Mouse (Mus musculus): ENCODE measurements around the gene Clybl.

Clybl gene

DNA sequence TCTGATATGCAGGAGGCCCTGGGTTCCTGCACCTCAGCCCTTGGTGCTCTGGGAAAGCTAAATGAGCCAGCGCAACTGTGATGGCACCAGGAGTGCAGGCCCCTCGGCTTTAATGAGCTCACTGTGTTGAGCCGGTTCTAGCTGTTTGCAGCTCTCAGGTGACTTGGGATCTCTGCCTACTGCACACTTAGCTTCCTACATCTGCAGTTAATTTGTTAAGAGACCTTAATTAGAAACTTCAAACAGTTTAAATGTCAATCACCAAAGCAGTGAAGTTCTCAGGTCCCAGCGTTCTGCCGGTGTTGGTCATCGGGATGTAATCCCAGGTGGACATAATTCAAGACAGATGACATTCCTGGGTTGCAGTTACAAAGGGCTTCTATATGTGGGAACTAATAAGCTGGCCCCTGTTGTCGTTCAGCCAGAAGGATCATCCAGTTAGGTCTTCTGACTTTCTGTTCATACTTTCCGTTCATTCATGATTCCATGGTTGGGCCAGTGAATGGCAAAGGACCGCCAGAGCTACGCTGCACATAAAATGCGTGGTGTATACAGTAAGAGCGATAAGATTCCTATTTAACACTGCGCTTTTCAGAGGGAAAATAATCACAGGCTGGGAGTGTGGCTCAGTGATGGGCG is 18.9 kb downstream of the Clybl start:
- DNase-seq (ENCODE audit: low spot score), result no peak

DNA sequence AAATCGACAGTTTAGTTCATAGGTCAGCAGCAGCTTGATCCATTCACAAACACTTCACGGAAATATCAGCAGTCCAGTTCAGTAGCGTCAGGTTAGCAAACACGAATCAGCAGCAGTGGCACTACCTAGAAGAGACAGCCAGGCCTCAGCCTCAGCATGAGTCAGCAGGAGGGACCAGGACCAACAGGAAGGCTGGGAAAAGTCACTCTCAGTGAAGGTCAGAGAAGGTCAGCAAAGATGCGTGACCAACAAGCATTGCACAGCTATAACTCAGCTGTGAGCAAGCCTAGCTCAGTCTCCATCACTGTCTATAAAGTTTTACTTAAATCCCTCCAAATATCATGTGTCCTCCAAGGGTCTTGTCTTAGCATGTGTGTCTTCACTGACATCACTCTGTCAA is 27.7 kb downstream of the Clybl start:
- no peak for DNase-seq (ENCODE audit: low spot score)

DNA sequence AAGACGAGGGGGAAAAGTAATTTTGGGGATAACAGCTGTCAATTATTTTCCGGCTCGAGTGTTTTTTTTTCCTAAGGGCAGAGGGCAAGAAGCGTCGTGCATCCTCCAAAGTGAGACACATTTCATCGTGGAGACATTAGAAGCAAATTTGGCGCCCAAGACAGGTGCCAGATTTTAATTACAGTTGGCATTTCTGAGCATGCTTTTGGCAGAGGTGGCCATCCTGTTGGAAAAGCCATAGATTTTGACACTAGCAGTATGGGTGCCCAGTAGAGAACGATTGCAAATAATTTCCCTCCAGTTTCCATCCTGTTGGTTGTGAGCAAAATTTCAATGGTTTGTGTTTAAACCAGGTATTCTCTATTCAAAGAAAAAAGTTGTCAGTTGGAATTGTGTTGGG is 32.1 kb downstream of the Clybl start:
- DNase-seq (ENCODE audit: low spot score), result no peak

DNA sequence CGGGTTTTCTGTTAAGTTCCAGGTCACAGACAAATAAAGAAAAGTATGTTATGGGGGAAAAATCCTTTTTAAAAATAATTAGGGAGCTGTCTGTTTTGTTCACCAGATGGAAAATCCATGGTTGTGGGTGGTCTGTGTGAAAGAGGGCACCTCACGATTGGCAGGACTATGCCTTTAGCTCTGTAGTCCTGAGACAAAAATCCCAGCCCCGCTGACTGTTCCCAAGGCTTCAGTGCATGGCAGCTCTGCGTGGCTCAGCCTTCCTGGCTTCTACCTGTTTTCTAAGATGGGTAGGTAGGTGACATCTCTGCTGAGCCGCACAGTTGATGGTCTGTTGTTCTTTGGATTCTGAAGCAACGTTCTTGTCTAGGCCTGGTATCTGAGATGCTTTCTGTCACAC is 32.6 kb downstream of the Clybl start:
- DNase-seq (ENCODE audit: low spot score), result no peak

DNA sequence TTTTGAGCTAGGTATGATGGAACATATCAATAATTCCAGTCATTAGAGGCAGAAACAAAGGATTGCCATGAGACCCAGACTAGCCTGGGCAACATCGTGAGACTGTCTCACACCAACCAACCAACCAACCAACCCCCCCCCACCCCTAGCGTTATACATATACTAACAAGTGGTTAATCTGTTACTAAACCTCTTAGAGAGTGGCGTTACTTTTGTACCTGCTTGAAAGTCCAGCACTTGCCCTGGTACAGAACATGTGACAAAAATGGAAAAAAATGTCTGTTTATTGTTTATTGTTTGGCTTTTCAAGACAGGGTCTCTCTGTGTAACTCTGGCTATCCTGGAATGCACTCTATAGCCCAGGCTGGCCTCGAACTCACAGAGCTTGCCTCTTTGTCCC is 35.7 kb downstream of the Clybl start:
- no peak for DNase-seq (ENCODE audit: low spot score)

DNA sequence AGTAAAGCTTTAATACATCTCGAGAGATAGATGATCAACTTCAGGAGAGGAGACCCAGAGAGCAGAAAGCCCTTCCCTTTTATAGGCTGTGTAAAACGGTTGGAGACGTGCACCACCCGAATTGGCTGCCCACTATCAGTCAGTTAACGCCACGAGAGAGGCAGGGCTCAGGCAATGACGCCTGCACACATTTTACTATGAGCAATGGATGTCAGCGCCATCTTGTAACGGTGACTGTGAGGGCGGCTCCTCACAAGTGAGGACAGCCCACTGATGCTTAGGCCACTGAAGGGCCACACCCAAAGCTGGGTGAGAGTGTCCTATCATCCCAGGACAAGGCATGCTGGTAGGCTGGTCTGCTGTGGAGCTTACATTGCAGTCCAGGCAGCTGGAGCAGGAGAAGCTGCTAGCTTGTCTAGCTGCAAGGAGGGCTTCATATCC is 41.5 kb downstream of the Clybl start:
- DNase-seq (ENCODE audit: low spot score), result no peak

DNA sequence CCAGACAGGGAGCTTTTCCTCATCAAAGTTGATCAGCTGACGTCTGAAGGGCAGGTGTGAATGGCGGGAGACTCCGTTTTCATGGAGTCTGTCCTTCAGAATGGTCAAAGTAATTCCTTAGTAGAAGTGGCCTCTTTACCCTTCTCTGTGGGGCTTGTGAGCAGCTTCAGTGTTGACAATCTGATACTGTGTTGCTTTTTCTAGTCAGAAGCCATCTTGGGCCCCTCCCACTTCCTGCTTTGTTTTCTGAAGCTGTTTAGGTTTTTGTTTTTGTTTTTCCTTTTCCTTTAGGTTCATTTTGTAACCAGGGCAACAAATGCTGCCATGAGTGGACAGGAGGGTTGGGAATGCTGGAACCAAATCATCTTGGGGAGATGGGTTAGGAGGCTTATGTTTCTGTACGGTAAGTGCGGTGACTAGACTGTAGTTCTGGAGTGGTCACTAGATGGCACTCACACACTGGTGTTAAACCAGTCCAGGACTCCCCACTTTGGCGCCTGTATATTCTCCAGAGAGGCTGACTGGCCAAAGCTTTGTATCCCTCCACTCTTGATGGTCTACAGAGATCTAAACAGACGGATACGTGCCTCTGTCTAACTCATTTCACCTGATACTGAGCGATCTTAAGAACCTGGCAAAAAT is 42.1 kb downstream of the Clybl start:
- peak; percentile 82 for DNase-seq (ENCODE audit: low spot score)

DNA sequence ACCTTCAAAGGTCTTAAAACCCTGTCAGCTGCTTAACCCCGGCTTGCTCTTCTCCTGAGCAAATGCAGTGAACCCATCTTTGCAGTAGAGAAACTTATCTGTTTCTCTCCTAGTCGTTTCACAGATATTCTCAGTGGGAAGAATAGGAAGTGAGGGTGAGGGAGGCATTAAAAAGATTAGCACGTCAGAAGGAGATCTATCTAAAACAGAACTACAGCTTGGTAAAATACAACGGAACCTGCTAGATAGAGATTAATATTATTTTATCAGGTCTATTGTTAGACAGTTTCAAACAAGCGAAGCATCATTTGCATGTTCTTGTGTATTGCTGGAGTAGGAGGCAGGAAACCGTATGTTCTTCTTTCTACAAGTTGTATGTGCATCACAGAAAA is 42.6 kb downstream of the Clybl start:
- no peak for DNase-seq (ENCODE audit: low spot score)

DNA sequence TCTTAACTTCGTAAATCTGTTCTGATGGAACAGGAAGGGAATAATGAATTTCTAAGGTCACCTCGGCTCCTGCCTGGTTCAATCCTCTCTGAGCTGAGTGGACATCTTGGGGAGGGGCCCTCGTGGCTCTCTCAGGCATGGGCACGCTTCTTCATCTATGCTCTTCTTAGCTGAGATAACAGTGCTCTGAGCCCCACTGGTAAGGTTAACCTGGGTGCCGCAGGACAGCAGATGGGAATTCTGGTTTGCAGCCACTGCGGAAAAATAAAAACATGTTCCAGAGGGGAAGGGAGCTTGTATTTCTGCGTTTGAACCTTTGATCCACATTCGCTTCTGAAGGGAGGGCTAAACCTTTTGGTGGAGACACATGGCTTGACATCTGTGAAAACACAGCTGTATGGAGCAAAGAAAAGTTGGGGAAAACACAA is 43.0 kb downstream of the Clybl start:
- no peak for DNase-seq (ENCODE audit: low spot score)

DNA sequence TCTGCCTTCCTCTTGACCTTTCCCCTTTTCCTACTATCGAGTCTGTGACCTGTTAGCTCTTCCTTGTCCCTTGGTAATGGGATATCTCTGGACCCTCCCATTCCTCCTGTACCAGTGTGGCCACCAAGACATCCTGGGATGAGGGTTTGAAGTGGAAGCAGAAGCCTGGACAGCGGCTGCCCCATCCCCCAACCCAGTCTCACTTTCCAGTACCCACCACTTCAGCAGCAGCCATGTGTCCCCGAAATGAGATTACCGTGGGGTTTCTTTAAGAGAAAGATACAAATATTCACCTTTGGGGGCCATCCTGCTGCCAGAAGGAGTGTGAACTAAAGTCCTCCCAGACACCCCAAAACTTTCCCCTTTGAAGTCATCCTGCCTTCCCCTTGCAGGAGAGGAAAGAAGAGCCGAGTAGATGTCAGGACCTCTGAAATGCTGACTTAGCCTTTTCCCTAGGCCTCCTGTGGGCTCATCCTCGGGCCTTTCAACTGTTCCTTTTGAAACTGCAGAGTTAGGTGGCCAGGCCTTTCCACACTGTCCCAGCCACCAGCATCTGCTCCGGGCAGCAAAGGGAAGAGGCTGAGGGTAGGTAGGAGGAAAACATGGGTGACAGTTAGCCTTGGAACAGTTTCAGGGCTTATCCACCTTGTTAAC is 44.1 kb downstream of the Clybl start:
- DNase-seq (ENCODE audit: low spot score), result no peak

DNA sequence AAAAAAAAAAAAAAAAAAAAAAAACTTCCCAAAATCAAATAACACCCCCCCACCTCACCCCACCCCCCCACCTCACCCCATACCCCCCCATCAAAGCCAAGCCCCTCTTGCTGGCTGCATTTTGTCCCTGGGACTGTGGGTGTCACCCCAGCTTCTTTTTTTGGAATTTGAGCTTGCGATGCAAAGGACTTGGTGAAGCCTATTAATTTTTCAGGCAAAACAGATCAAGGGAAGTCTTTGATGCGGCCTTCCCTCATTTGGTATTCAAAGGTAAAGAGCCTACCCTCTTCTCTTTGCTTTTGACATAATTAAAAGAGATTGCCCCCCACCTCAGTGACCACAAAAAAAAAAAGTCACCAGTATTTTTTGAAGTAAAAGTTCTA is 44.6 kb downstream of the Clybl start:
- DNase-seq (ENCODE audit: low spot score), result no peak

DNA sequence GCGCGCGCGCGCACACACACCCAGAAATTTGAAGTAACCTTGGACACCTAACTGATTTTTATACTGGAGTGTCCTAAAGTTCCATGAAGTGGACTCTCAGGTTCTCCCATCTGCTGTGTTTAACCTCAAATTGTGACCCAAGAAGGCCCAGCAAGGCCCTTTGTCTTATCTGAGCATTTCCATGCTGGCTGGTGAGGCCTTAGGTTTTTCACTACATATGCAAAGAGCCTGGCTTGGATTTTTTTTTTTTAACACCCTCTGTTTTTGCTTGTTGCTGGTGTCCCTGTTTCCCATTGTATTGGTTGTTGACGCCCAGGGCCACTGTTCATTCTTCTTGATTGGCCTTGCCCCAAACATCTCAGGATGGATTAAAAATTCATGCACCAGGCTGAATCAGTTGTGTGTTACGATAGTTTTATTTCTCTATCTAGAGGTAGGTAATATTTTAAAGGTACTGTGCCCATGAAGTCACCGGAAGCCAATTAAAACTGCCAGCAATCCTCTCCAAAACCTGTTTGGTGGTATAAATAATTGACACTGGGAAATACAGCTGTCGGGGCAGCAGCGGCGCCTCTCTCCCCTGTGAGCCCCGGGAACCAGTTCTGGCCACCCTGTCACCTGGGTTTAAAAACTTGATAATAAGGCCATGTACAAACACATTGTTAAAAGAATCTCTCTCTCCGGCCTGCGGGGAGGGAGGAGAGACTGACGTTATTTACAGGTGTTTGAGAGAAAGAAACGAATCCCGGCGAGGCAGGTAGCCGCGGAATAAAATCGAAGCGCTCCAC is 45.4 kb downstream of the Clybl start:
- DNase-seq (ENCODE audit: low spot score), result no peak

DNA sequence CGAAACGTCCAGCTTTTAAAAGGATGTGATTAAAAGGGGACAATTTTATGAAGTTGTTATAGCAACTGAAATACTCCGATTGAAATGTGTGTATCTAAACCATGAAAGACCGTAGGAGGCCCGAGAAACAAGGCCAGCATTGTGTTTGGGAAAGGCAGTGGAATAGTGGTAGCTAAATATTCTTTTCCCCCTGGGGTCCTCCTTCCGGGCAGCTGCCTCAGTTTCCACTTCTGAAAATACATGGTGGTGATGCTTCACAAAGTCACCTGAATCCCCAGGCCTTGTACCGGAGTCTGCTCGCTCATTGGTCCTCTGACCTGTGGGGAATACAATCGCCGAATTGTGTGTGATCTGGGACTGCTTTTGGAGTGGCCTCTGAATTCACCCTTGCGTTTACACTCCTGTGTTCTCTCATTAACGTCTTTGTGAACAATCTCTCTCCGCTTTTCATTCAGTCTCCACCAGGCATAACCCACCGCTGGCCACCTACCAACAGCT is 46.0 kb downstream of the Clybl start:
- no peak for DNase-seq (ENCODE audit: low spot score)

DNA sequence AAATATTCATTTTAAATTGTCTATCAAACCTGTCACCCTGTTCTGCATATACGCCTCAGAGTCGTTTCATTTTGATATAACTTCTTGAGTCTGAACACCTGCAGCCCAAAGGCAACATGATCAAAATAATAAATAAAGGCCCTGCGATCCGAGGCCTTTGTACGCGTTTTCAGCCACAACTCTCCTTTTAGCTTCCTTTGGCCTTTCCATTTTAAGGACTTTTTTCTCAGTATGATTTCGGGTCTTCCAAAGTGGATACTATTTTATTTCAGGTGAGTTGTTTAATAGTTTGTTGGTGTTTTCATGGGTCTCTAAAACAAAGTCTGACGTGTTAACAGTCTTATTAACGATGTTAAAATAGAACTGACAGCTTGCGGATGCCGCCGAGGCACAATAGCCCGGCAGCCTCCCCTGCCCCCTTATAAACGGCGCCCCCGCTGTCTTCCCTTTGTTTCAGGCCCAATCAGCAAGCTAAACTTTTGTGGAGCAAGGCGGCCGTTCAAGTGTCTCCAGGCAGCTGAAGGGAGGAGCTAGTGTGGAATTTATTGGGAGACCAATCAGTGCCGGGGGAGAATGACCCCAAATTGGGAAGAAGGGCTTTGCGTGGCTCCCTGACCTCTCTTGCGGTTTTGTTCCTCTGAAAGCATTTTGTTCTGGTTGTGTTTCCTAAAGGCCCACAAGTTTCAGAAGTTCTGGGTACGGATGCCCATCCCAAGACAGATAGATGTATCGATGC is 47.5 kb downstream of the Clybl start:
- no peak for DNase-seq (ENCODE audit: low spot score)

DNA sequence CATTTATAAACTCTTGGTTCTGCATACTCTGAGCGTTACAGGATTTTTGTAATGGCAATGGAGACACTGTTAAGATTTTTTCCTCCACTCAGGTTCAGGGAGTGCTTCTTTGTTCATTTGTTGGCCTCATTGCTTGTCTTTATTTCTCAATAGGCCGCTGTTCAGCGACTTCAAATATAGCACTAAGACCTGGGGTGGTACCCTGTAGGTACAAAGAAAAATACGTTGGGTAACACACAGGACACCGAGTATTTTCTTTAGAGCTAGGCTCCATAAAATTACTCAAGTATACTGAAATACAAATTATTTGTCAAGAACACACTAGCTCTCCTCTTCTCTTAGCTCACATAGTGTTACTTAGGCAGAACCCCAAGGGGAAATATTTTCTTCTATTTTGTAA is 48.5 kb downstream of the Clybl start:
- DNase-seq (ENCODE audit: low spot score), result no peak

DNA sequence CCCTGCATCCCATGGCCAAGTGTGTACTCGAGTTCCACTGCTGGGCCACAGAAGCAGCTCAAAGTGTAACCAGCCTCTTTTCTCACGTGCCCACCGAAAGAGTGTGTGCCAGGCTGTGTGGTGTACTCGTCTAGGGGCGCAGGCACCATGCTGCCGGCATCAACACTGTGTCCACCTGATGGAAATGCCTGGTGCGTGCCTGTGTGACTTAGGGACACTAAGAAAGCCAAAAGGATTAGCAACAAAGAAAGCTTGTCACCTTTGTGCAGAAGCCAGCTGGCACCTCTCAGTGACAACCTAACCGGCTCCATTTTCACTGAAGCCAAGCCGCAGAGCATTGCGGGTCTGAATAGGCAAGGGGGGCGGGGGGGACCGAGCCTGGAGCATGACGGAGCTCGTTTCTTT is 49.1 kb downstream of the Clybl start:
- no peak for DNase-seq (ENCODE audit: low spot score)

DNA sequence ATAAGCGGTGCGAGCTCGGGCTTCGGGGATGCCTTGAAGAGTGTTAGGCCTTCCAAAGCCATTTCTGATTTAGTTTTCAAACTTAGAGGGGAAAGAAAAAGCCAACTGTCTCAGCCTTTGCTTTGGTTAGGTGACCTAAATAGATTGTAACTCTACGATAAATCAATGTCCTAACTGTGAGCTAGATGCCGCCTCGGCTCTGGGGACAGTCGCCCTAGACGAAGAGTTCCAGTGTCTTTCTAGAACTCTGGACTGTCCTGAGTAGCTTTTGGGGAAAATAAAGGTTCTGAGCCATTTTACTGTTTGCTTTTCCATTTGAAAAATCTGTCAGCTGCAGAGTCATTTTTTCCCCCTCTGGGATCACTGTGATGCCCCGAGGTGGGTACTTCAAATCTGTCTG is 49.6 kb downstream of the Clybl start:
- no peak for DNase-seq (ENCODE audit: low spot score)

DNA sequence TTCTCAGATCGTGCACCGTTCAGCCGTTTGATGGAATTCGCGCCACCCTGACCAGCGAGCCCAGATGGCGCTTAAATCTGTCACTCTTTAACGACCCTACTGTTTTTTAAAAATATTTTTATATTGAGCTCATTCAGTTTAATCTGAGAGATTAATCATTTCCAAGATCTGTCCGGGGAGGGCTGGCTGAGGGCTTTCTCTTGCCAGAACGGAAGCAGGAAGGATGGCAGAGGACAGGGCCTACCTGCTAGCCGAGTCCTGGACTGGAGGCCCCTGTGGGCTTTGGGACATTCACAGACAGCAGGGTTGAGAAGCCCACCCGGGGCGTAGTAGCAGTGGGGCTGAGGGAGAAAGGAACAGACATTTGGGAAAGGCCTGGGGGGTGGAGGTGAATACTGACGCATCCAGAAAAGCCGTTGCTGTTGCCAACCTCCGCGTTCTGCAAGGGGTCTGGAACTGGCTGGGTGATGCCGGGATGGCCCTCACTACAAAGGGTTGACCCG is 51.8 kb downstream of the Clybl start:
- DNase-seq (ENCODE audit: low spot score), result no peak

DNA sequence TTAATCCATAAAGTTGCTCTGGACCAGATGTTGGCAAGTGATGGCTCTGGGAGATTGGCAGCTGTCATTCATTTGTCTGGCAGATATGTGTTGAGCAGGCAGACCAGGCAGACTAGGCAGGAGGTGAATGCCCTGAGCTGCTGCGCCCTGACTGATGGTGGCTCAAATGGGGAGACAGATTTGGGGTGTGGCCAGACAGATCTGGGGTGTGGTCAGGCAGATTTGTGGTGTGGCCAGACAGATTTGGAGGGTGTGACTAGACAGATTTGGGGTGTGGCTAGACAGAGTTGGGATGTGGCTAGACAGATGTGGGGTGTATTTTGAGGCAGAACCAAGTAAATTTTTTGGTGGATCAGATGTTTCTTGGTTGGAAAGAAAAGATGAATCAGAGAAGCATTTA is 62.4 kb downstream of the Clybl start:
- DNase-seq (ENCODE audit: low spot score), result no peak

DNA sequence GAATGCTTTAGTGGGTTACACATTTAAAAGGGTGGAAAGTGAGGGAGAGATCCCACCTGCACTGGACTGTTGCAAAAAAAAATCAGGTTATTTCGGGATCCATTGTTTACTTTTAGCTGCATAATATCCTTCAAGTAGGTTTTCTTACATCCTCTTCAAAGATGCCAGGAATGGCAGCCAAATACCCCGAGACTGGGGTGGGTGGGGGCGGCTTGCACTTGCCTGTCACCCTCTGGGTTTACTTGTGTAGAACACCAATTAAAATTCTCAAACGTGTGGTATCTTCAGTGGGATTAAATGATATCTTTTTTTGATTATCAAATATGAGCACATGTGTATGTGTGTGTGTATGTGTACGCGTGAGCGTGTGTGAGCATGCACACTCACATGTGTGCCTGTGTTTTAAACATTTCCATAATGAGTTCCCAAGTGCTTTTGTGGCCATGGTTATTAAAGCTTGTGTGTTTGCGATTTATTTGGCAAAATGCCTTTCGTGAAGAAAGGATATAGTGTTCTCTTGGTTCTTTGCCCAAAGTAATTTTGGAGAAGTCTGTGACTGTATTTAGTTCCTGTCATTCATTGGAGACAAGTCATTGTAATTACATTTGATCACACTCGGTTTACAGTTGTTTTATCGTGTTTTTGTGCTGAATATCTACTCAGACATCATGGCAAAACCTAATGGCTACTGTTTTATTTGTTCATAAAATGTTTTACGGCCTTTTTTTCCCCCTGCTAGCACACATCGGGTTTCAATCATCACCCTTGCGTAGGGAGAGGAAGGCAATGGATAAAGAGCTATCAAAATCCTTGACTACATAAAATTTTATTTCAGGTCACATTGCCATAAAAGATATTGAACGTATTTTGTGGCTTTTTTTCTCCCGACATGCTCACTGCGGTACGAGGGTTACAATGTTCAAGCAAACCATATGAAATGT is 65.7 kb downstream of the Clybl start:
- no peak for DNase-seq (ENCODE audit: low spot score)

DNA sequence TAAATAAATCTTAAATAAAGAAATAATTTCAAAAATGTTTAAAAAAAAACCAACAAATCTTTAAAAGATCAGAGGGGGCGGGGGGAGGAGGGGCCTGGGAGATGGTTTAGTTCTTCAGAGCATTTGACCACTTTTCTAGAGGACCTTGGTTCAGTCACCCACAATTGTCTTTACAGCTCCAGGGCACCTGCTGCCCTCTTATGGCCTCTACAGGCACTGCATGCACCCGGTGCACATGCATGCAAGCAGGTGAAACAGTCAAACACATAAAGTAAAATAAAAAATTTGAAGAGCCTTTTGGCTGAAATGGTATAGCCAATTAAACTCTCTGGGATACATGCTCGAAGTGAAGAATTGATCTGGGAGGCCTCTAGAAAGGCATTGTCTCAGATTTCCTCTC is 67.6 kb downstream of the Clybl start:
- DNase-seq (ENCODE audit: low spot score), result no peak

Data from testis, postnatal 10 days (tissue).